25 mouse cellular contexts compared by ENCODE assay signal in the genomic region with DNA sequence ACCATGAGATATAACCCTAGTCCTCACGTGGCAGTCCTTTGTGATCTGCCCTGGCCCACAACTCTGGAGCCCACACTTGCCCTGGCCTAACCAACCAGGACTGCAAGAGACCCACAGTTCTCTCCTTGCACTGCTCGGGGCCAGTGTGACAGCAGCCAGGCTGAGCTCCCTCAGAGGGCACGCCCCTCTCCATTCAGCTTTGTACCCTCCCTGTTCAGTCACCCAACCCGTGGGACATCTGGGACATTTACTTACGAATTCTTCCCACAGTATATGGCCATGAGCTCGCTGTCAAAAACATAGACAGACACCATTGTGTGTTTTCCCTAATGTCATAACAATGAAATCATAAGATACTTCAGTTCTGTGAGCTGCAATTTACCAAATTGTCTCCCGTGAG. TPM values are rescaled to one million over a fixed set of nuclear protein-coding genes. Genes with fewer than 3 reads are reported as not detected.
DNase-seq lines count a peak whose midpoint lies in the region; ATAC-seq and TF ChIP-seq lines count a peak whose summit lies in the region.
"Had no signal": no experiment of that assay in that cellular context is flagged by ENCODE, and none has a peak within 500 bp of the region (broad histone marks: within the 10 kb centered on the region; RNA-seq: fewer than 3 reads in every experiment).

No protein-coding gene starts in this region.

- 50% methylated on average over 7 of the region's 7 CpGs for WGBS in hindbrain, embryonic 12.5 days
- WGBS in hindbrain, embryonic 11.5 days: 51% methylated on average over 7 of the region's 7 CpGs
- WGBS in lung, postnatal 0 days: 42% methylated on average over 7 of the region's 7 CpGs
- WGBS in embryonic facial prominence, embryonic 13.5 days: 62% methylated on average over 7 of the region's 7 CpGs
- WGBS in limb, embryonic 15.5 days: 63% methylated on average over 7 of the region's 7 CpGs

- no peaks in the 10 kb centered on the region for H3K36me3 ChIP-seq in hindbrain, embryonic 12.5 days
- H3K36me3 ChIP-seq in hindbrain, embryonic 11.5 days (ENCODE audit: control insufficient read depth, insufficient read depth, low read length): no peaks in the 10 kb centered on the region
- no peaks in the 10 kb centered on the region for H3K36me3 ChIP-seq in lung, postnatal 0 days (ENCODE audit: insufficient read depth, low read length)
- H3K36me3 ChIP-seq in embryonic facial prominence, embryonic 13.5 days: no peaks in the 10 kb centered on the region
- no peaks in the 10 kb centered on the region for H3K36me3 ChIP-seq in limb, embryonic 15.5 days
- H3K36me3 ChIP-seq: heart, embryonic 12.5 days; hindbrain, embryonic 15.5 days; midbrain, embryonic 12.5 days; neural tube, embryonic 12.5 days had no signal

- 0 out of 2 replicates have a peak, but pooled peaks cover 4% of the 10 kb centered on the region for H3K9me3 ChIP-seq in hindbrain, embryonic 12.5 days (replicated peaks)
- H3K9me3 ChIP-seq in hindbrain, embryonic 11.5 days (ENCODE audit: control insufficient read depth, low read length): no peaks in the 10 kb centered on the region
- H3K9me3 ChIP-seq in lung, postnatal 0 days (ENCODE audit: low read length): no peaks in the 10 kb centered on the region
- no peaks in the 10 kb centered on the region for H3K9me3 ChIP-seq in embryonic facial prominence, embryonic 13.5 days
- H3K9me3 ChIP-seq in limb, embryonic 15.5 days: no peaks in the 10 kb centered on the region
- H3K9me3 ChIP-seq: hindbrain, embryonic 15.5 days had no signal

- TF ChIP-seq EP300 in lung, postnatal 0 days (IDR thresholded peaks at IDR 0.05): peak; percentile 11; the same call in 1 of the 2 replicates

- peaks cover 33% of the 10 kb centered on the region for H3K4me1 ChIP-seq in hindbrain, embryonic 12.5 days
- no peaks in the 10 kb centered on the region for H3K4me1 ChIP-seq in hindbrain, embryonic 11.5 days (replicated peaks; ENCODE audit: control insufficient read depth, insufficient read depth, low read length)
- H3K4me1 ChIP-seq in lung, postnatal 0 days (ENCODE audit: insufficient read depth, low read depth, low read length): peaks cover 12% of the 10 kb centered on the region
- H3K4me1 ChIP-seq in embryonic facial prominence, embryonic 13.5 days: peaks cover 57% of the 10 kb centered on the region
- H3K4me1 ChIP-seq in limb, embryonic 15.5 days: peaks cover 47% of the 10 kb centered on the region

- no peak for ATAC-seq in hindbrain, embryonic 12.5 days (ENCODE audit: low FRiP score)
- no peak for ATAC-seq in hindbrain, embryonic 11.5 days (ENCODE audit: low FRiP score)
- peak; percentile 56 for ATAC-seq in lung, postnatal 0 days
- ATAC-seq in embryonic facial prominence, embryonic 13.5 days (ENCODE audit: insufficient number of reproducible peaks, insufficient read depth, low FRiP score, low TSS enrichment, low read depth): no peak
- ATAC-seq in limb, embryonic 15.5 days (ENCODE audit: insufficient number of reproducible peaks, low FRiP score, low TSS enrichment, low read depth): no peak
- ATAC-seq: forebrain, embryonic 13.5 days; intestine, embryonic 16.5 days had no signal

- H3K27me3 ChIP-seq in hindbrain, embryonic 12.5 days: no peaks in the 10 kb centered on the region
- H3K27me3 ChIP-seq in hindbrain, embryonic 11.5 days (ENCODE audit: control insufficient read depth, insufficient read depth, low read length): no peaks in the 10 kb centered on the region
- H3K27me3 ChIP-seq in lung, postnatal 0 days (replicated peaks; ENCODE audit: insufficient read depth, low read length): no peaks in the 10 kb centered on the region
- no peaks in the 10 kb centered on the region for H3K27me3 ChIP-seq in embryonic facial prominence, embryonic 13.5 days
- H3K27me3 ChIP-seq in limb, embryonic 15.5 days: no peaks in the 10 kb centered on the region
- H3K27me3 ChIP-seq: forebrain, embryonic 13.5 days; heart, embryonic 12.5 days; hindbrain, embryonic 15.5 days; midbrain, embryonic 12.5 days; neural tube, embryonic 12.5 days had no signal

- TF ChIP-seq CTCF in lung, postnatal 0 days (IDR thresholded peaks at IDR 0.05): no peak

- DNase-seq in hindbrain, embryonic 11.5 days (ENCODE audit: low spot score): no peak
- peak; percentile 37 for DNase-seq in lung, postnatal 0 days (ENCODE audit: low spot score)
- DNase-seq in lung, postnatal 36 days: no peak
- no peak for DNase-seq in layer of hippocampus, adult 18-20 months (ENCODE audit: low spot score in 2 of 2)
- DNase-seq: adrenal gland, postnatal 25 days; cerebellum, adult 8-10 months; cerebellum, postnatal 36 days; embryo, embryonic 11 days; gastrocnemius, postnatal 10 days; heart, postnatal 10 days; kidney, adult 9 months; kidney, postnatal 14 days; retina, postnatal 1 day had no signal

- H3K27ac ChIP-seq in hindbrain, embryonic 12.5 days: peak overlapping the region; percentile 78
- no peak overlapping the region for H3K27ac ChIP-seq in hindbrain, embryonic 11.5 days (ENCODE audit: low read depth, low read length)
- no peak overlapping the region for H3K27ac ChIP-seq in lung, postnatal 0 days (ENCODE audit: low read length)
- H3K27ac ChIP-seq in embryonic facial prominence, embryonic 13.5 days: peak overlapping the region; percentile 81; the same call in 1 of the 2 replicates
- peak overlapping the region; percentile 30; the same call in 1 of the 2 replicates for H3K27ac ChIP-seq in limb, embryonic 15.5 days
- H3K27ac ChIP-seq: forebrain, embryonic 13.5 days; hindbrain, embryonic 15.5 days; midbrain, embryonic 12.5 days; neural tube, embryonic 12.5 days had no signal

- H3K4me2 ChIP-seq in hindbrain, embryonic 12.5 days (replicated peaks): no peak overlapping the region
- no peak overlapping the region for H3K4me2 ChIP-seq in hindbrain, embryonic 11.5 days (replicated peaks; ENCODE audit: low read depth, low read length)
- no peak overlapping the region for H3K4me2 ChIP-seq in lung, postnatal 0 days (replicated peaks; ENCODE audit: low read depth, low read length)
- H3K4me2 ChIP-seq in embryonic facial prominence, embryonic 13.5 days: no peak overlapping the region
- no peak overlapping the region for H3K4me2 ChIP-seq in limb, embryonic 15.5 days
- H3K4me2 ChIP-seq: forebrain, embryonic 13.5 days; hindbrain, embryonic 15.5 days; midbrain, embryonic 12.5 days; neural tube, embryonic 12.5 days had no signal

- H3K9ac ChIP-seq in hindbrain, embryonic 12.5 days: no peak overlapping the region
- no peak overlapping the region for H3K9ac ChIP-seq in hindbrain, embryonic 11.5 days (ENCODE audit: low read depth, low read length)
- no peak overlapping the region for H3K9ac ChIP-seq in lung, postnatal 0 days (replicated peaks; ENCODE audit: low read depth)
- no peak overlapping the region for H3K9ac ChIP-seq in embryonic facial prominence, embryonic 13.5 days
- no peak overlapping the region for H3K9ac ChIP-seq in limb, embryonic 15.5 days
- H3K9ac ChIP-seq: forebrain, embryonic 13.5 days; heart, embryonic 12.5 days; hindbrain, embryonic 15.5 days; midbrain, embryonic 12.5 days; neural tube, embryonic 12.5 days had no signal

- no peak overlapping the region for H3K4me3 ChIP-seq in hindbrain, embryonic 12.5 days
- H3K4me3 ChIP-seq in hindbrain, embryonic 11.5 days (ENCODE audit: low read depth, low read length): no peak overlapping the region
- no peak overlapping the region for H3K4me3 ChIP-seq in lung, postnatal 0 days (ENCODE audit: low read depth, low read length)
- H3K4me3 ChIP-seq in embryonic facial prominence, embryonic 13.5 days: no peak overlapping the region
- no peak overlapping the region for H3K4me3 ChIP-seq in limb, embryonic 15.5 days
- H3K4me3 ChIP-seq: forebrain, embryonic 13.5 days; heart, embryonic 12.5 days; hindbrain, embryonic 15.5 days; midbrain, embryonic 12.5 days; neural tube, embryonic 12.5 days had no signal

RNA-seq across cellular contexts. Expression of a gene that starts 40.3 kb away (rescaled TPM):
- polyA plus RNA-seq in hindbrain, embryonic 12.5 days (2016; fragmentation: Nextera tagmentation; extraction: Ambion mirVana): 25.0 and 34.1 TPM in 2 replicates
- polyA plus RNA-seq in hindbrain, embryonic 11.5 days (2014; fragmentation: Nextera tagmentation; extraction: Ambion mirVana): 7.8 and 9.2 TPM in 2 replicates
- polyA plus RNA-seq in lung, postnatal 0 days (2015; fragmentation: Nextera tagmentation; extraction: Ambion mirVana): 15.6 and 17.1 TPM in 2 replicates
- polyA plus RNA-seq in embryonic facial prominence, embryonic 13.5 days (2015; fragmentation: Nextera tagmentation; extraction: Ambion mirVana): 24.8 and 34.6 TPM in 2 replicates
- 36.9 and 40.7 TPM in 2 replicates for polyA plus RNA-seq in limb, embryonic 15.5 days (2015; fragmentation: Nextera tagmentation; extraction: Ambion mirVana)
- total RNA-seq in layer of hippocampus, adult 18-20 months (2021): under 1 TPM; 0.37 to 0.38 TPM
- total RNA-seq: granulocyte monocyte progenitor cell, adult 5-6 weeks; liver, adult 2 months; megakaryocyte, adult 5-6 weeks had no signal

Comparison
In these comparisons a context has a peak if more than half of its experiments do, and no peak if none do; other contexts are left out.
1. H3K27ac ChIP-seq: peak in hindbrain, embryonic 12.5 days (single experiment), embryonic facial prominence, embryonic 13.5 days (single experiment) and limb, embryonic 15.5 days (single experiment); none in hindbrain, embryonic 11.5 days (single experiment) and lung, postnatal 0 days (single experiment).